Mouse (Mus musculus) C2C12 (cell line): Measurements from ENCODE around the gene Wrap73.

ENCODE experiments used
- CEBPB ChIP-seq: IDR thresholded peaks from one replicate; pipeline ENCODE4 v1.6.1; 2011; ENCODE audit warnings: low read depth, mild to moderate bottlenecking, control low read depth, moderate library complexity
- CTCF ChIP-seq: IDR thresholded peaks from one replicate; pipeline ENCODE4 v1.5.1; 2011; ENCODE audit not compliant: control insufficient read depth, insufficient read depth, insufficient read length
- MAX ChIP-seq: IDR thresholded peaks from one replicate; pipeline ENCODE4 v1.6.1; 2011; ENCODE audit warnings: mild to moderate bottlenecking, control low read depth
- MYOG ChIP-seq: IDR thresholded peaks from one replicate; pipeline ENCODE4 v1.6.1; 2011; ENCODE audit not compliant: control insufficient read depth, insufficient read length; ENCODE audit errors: extremely low read depth

DNA sequence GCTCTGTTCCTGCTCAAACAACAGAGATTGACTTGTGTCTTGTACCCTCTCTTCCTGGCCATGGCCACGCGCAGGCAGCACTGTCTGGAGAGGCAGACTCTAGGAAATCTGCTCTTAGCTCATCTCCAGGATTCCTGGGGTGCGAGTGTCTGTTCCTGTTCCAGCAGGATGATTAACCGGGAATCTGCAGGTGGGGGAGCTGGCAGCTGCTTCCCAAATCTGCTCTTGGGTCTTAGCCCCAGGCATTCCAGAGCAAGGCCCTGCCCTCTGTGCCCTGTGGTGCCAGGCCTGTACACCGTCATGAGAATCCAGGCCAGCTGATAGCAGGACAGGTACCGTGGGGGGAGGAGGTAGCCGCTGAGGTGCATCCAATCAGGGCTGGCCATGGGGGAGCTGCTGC is 62.4 kb downstream of the Wrap73 start:
- TF ChIP-seq CTCF = no peak
- no peak for TF ChIP-seq MYOG
- TF ChIP-seq CEBPB = no peak
- no peak for TF ChIP-seq MAX
